Mouse (Mus musculus): Measurements from ENCODE around the gene Btrc.
"Not testable (repeated sequence)": the region's sequence is repeated elsewhere in the genome, so short reads cannot be mapped to it uniquely, and the experiment has no call there.

DNA sequence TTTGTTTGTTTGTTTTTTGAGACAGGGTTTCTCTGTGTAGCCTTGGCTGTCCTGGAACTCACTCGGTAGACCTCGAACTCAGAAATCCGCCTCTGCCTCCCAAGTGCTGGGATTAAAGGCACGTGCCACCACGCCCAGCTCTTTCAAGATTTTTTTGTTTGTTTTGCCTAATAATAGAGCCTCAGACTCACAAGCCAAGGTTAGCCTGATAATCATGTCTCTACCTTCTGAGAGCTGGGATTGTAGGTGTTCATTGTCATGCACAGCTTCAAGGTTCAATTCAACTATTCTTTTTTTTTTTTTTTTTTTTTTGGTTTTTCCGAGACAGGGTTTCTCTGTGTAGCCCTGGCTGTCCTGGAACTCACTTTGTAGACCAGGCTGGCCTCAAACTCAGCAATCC, 6.7 kb upstream of the Btrc start:
- TF ChIP-seq EP300, CTCF (IDR thresholded peaks at IDR 0.05; ENCODE audit: low read depth): not testable (repeated sequence)
